Mouse (Mus musculus) hindbrain, postnatal 0 days (tissue): ENCODE results near the gene Myo1e. TPM values are rescaled to one million over a fixed set of nuclear protein-coding genes. Genes with fewer than 3 reads are reported as not detected.

Experiments used
- ATAC-seq: fragments of 200-750 bp; cut with Nextera tagmentation; 2 replicates; pipeline ENCODE4 v1.8.0; 2017; ENCODE audit warnings: mild to moderate bottlenecking, moderate TSS enrichment, moderate library complexity
- DNase-seq: peaks from one replicate; pipeline ENCODE4 v3.0.0-alpha.2; 2015; ENCODE audit warnings: low spot score
- H3K27ac ChIP-seq: fragments of 300-500 bp; sonication (generic); 2 replicates; pipeline ENCODE4 v1.5.1; 2014; ENCODE audit warnings: mild to moderate bottlenecking
- H3K27me3 ChIP-seq: fragments of 300-500 bp; sonication (generic); 2 replicates; pipeline ENCODE4 v1.6.1; 2014; ENCODE audit warnings: low read length, mixed read lengths; ENCODE audit not compliant: insufficient read depth
- H3K36me3 ChIP-seq: fragments of 300-500 bp; sonication (generic); 2 replicates; pipeline ENCODE4 v1.6.1; 2014; ENCODE audit warnings: low read length, mixed read lengths; ENCODE audit not compliant: insufficient read depth
- H3K4me1 ChIP-seq: fragments of 300-500 bp; sonication (generic); 2 replicates; pipeline ENCODE4 v1.6.1; 2014; ENCODE audit warnings: antibody characterized with exemption, low read length, mixed read lengths; ENCODE audit not compliant: insufficient read depth
- H3K4me2 ChIP-seq: fragments of 300-500 bp; sonication (generic); 2 replicates; pipeline ENCODE4 v1.6.1; 2014; ENCODE audit warnings: low read depth, mild to moderate bottlenecking, low read length, moderate library complexity, mixed read lengths
- H3K4me3 ChIP-seq: fragments of 300-500 bp; sonication (generic); 2 replicates; pipeline ENCODE4 v1.5.1; 2014; ENCODE audit warnings: low read length
- H3K9ac ChIP-seq: fragments of 300-500 bp; sonication (generic); replicated peaks from 2 replicates; pipeline ENCODE4 v1.6.1; 2014; ENCODE audit warnings: mild to moderate bottlenecking, low read length, moderate library complexity, mixed read lengths
- H3K9me3 ChIP-seq: fragments of 300-500 bp; sonication (generic); 2 replicates; pipeline ENCODE4 v1.6.1; 2016; ENCODE audit warnings: low read length, mixed read lengths
- CTCF ChIP-seq: IDR thresholded peaks from 2 replicates; pipeline ENCODE4 v1.5.1; 2016; ENCODE audit warnings: antibody characterized with exemption, control low read depth, low read depth
- WGBS: fragments of 180-500 bp; shearing (Covaris S2); extraction: QIAGEN DNeasy Blood & Tissue Kit; methylation state at CpG from one replicate; pipeline ENCODE4 v1.1.7; 2014; 5-methylcytosine and 5-hydroxymethylcytosine counted together
- polyA plus RNA-seq: library from polyadenylated mRNA; unstranded; fragments of >200 nt; fragmentation: Nextera tagmentation; extraction: Ambion mirVana; gene quantifications from 2 replicates; pipeline ENCODE4 v1.2.1, GENCODE M21; 2015
- total RNA-seq: library from RNA; depleted of rRNA; stranded (reverse); fragments of >200 nt; gene quantifications from 2 replicates; pipeline ENCODE4 v1.2.3, GENCODE M21; 2014

Gene Myo1e
- total and polyA plus RNA-seq, 2 experiments from 2014 or later: 5.4 to 8.9 TPM

DNA sequence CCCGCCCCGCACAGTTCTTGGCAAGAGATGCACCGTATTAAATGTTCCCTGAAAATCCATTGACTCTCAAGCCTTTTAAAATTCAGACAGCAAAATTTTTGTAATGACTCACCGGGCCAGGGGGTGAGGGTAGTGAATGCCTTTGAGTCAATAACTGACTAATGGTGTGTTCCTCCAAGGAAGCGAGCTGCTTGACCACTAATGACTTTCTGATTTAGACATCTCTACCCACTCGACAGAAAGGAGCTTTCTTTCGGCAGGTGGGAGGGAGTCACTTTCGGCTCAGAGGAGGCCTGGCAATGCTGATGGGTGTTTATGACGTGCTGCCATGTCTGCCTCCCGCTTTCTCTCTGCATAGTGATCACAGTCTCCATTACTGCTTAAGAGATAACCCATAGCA lies 83.6 kb downstream of the Myo1e start:
- no peak overlapping the region for H3K9ac ChIP-seq
- WGBS: 32% methylated on average over 10 of the region's 10 CpGs
- TF ChIP-seq CTCF: no peak
- H3K36me3 ChIP-seq: no peaks in the 10 kb centered on the region
- no peaks in the 10 kb centered on the region for H3K27me3 ChIP-seq
- no peaks in the 10 kb centered on the region for H3K9me3 ChIP-seq
- H3K4me1 ChIP-seq: no peaks in the 10 kb centered on the region; the same call in 1 of the 2 replicates
- no peak overlapping the region for H3K27ac ChIP-seq
- ATAC-seq (peak; percentile 49; the same call in 1 of the 2 replicates), DNase-seq (peak; percentile 15)
- H3K4me3 ChIP-seq: no peak overlapping the region
- H3K4me2 ChIP-seq: no peak overlapping the region

DNA sequence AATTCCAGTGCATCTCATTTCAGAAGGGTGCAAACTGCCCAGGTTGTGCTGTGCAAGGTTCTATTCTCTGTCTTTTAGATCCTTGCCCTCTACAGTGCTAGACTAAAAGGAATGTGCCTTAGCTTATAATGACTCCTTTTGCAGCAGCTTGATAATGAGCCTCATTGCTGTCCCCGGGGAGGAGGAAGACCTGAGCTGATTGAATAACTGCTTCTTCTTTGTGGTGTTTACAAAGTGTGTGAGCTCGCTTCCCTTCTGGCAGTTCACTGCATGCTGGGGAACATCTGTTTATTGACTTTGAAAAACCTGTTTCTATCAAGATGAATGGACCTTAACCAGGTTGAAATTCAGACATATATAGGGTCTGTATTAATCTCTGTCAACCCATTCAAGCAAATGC lies 89.8 kb downstream of the Myo1e start:
- no peaks in the 10 kb centered on the region for H3K36me3 ChIP-seq
- TF ChIP-seq CTCF: no peak
- no peak overlapping the region for H3K4me3 ChIP-seq
- no peak overlapping the region for H3K9ac ChIP-seq
- no peak overlapping the region for H3K27ac ChIP-seq
- ATAC-seq: no peak
- peak; percentile 51 for DNase-seq
- H3K9me3 ChIP-seq: no peaks in the 10 kb centered on the region
- H3K4me1 ChIP-seq: no peaks in the 10 kb centered on the region
- H3K27me3 ChIP-seq: no peaks in the 10 kb centered on the region
- no peak overlapping the region for H3K4me2 ChIP-seq
- 18% methylated on average over 2 of the region's 2 CpGs for WGBS

DNA sequence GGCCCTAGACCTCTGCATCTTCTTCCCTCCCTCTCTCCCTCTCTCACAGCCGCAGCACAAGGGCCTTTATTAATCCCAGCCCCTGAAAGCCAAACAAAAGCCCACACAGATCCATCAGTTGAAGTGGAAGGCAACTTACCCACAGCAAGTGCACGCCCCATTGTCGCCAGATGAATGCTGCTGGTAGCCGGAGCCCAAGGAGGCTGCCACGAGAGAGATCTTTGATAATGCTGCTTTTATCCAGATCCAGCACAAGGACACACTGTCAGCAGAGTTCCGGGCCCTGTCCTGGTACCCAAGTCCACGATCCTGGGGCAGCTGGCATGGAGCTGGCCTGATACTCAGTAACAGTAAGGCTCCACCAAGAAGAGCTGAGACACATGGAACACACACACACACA lies 91.1 kb downstream of the Myo1e start:
- H3K4me3 ChIP-seq: no peak overlapping the region
- no peaks in the 10 kb centered on the region for H3K4me1 ChIP-seq
- H3K4me2 ChIP-seq: no peak overlapping the region
- no peak overlapping the region for H3K27ac ChIP-seq
- 36% methylated on average over 7 of the region's 7 CpGs for WGBS
- no peak overlapping the region for H3K9ac ChIP-seq
- no peak for TF ChIP-seq CTCF
- peak; percentile 20 for DNase-seq
- H3K36me3 ChIP-seq: no peaks in the 10 kb centered on the region
- no peaks in the 10 kb centered on the region for H3K9me3 ChIP-seq
- H3K27me3 ChIP-seq: no peaks in the 10 kb centered on the region
- ATAC-seq: peak; percentile 47; the same call in 1 of the 2 replicates

DNA sequence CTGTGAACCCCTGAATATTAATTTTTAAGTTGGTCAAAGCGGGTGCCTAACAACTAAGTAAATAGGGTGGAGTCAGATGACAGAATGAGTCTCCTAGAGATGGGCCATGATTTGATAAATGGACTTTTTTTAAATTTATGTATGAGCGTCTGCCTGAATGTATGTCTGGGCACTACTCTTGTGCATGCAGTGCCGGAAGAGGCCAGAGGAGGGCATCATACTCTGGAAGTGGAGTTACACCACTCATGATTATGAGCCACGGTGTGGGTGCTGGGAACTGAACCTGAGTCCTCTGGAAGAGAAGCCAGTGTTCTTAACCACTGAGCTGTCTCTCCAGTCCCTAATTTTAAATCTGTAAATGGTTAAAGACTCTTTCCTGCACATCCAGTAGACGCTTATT lies 93.6 kb downstream of the Myo1e start:
- Histone ChIP-seq H3K36me3 (no peaks in the 10 kb centered on the region), H3K9me3 (no peaks in the 10 kb centered on the region), H3K27me3 (no peaks in the 10 kb centered on the region), H3K4me1 (no peaks in the 10 kb centered on the region), H3K27ac (no peak overlapping the region), H3K9ac (no peak overlapping the region), H3K4me2 (no peak overlapping the region), H3K4me3 (no peak overlapping the region)
- 96% methylated on average over 5 of the region's 5 CpGs for WGBS
- no peak for DNase-seq
- no peak for ATAC-seq
- no peak for TF ChIP-seq CTCF

DNA sequence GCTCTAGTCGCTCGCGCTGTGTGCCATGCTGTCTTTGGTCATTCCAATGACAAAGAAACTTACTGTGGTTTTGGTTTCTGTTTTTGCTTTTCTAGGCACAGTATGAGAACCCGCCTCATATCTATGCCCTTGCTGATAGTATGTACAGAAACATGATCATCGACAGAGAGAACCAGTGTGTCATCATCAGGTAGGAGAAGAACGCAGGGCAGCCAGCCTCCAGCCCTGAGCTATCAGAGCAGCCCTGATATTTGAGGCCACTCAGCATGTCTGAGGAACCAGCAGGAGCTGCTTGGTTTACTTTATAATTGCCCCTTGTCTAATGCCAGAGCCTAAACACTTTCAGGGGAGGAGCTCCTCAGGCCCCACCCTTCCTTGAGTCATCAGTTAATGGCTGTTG lies 94.4 kb downstream of the Myo1e start:
- H3K9ac ChIP-seq: no peak overlapping the region
- 96% methylated on average over 6 of the region's 6 CpGs for WGBS
- H3K27ac ChIP-seq: no peak overlapping the region
- H3K27me3 ChIP-seq: no peaks in the 10 kb centered on the region
- H3K4me2 ChIP-seq: no peak overlapping the region
- DNase-seq (no peak), ATAC-seq (no peak)
- no peaks in the 10 kb centered on the region for H3K36me3 ChIP-seq
- no peak overlapping the region for H3K4me3 ChIP-seq
- H3K4me1 ChIP-seq: no peaks in the 10 kb centered on the region
- TF ChIP-seq CTCF: no peak
- no peaks in the 10 kb centered on the region for H3K9me3 ChIP-seq

DNA sequence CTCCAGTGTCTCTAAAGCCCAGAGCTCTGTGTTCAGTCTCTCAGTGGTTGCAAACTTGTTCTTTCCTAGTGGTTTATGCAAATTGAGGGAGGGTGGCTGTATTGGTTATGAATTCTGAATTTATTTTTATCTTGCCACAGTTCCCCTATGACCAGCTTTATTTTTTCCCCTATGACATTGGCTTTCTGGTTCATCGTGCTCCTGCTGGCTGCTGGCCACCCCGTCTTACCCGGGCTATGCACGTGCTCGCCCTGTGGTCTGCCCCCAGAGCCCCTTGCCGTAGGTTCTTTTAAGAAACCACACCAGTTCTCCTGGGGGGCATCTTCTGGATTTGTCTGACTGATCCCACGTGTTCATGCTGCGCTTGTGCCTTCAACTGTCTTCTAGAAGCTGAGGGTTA lies 97.8 kb downstream of the Myo1e start:
- no peak for DNase-seq
- Histone ChIP-seq H3K4me2 (no peak overlapping the region), H3K4me1 (no peaks in the 10 kb centered on the region), H3K9me3 (no peaks in the 10 kb centered on the region), H3K27ac (no peak overlapping the region), H3K9ac (no peak overlapping the region), H3K4me3 (no peak overlapping the region), H3K27me3 (no peaks in the 10 kb centered on the region), H3K36me3 (no peaks in the 10 kb centered on the region)
- 92% methylated on average over 8 of the region's 8 CpGs for WGBS
- no peak for TF ChIP-seq CTCF
- no peak for ATAC-seq

DNA sequence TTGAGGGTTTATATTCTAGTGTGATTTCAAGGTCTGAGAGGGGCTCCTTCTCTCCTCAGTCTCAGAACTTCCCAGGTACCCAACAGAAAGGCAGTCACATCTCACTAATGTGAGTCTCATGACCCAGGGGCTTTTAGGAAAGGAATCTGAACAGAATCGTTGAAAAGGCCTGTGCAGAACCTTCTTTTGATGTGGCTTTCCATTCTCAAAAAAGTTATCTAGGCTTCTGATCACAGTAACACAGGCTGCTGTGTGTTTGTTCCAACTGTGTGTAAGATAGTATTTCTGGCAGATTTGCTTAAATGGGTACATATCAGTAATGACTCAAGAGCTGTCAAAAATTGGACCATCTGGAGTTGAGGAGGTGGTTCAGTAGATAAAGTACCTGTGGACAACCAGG lies 102.9 kb downstream of the Myo1e start:
- no peak for DNase-seq
- whole genome bisulfite sequencing: 84% methylated on average over 1 of the region's 1 CpGs
- ATAC-seq: no peak
- Histone ChIP-seq H3K4me2 (no peak overlapping the region), H3K4me1 (no peaks in the 10 kb centered on the region), H3K9ac (no peak overlapping the region), H3K36me3 (no peaks in the 10 kb centered on the region), H3K4me3 (no peak overlapping the region), H3K27me3 (no peaks in the 10 kb centered on the region), H3K9me3 (no peaks in the 10 kb centered on the region), H3K27ac (no peak overlapping the region)
- TF ChIP-seq CTCF: no peak

DNA sequence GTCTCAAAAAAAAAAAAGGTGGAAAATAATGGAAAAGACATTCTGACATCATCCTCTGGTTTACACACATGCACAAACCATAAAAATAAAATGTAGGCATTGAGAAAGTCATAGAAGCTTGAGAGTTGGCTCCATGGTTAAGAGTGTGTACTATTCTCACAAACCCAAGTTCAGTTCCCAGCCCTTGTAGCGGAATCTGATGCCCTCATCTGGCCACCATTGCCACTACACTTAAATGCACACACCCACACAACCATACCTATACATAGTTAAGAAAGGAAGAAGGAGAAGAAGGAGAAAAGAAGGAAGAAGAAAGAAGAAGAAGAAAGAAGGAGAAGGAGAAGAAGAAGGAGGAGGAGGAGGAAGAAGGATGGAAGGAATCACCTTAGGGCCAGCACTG lies 106.9 kb downstream of the Myo1e start:
- Histone ChIP-seq H3K9ac (no peak overlapping the region), H3K4me1 (no peaks in the 10 kb centered on the region; the same call in 1 of the 2 replicates), H3K4me2 (no peak overlapping the region), H3K36me3 (no peaks in the 10 kb centered on the region), H3K4me3 (no peak overlapping the region), H3K9me3 (no peaks in the 10 kb centered on the region), H3K27me3 (no peaks in the 10 kb centered on the region), H3K27ac (no peak overlapping the region)
- DNase-seq (no peak), ATAC-seq (no peak)
- WGBS: 100% methylated on average over 1 of the region's 1 CpGs
- no peak for TF ChIP-seq CTCF
